Comparison of ENCODE assay signal across 16 mouse cellular contexts in the genomic region with DNA sequence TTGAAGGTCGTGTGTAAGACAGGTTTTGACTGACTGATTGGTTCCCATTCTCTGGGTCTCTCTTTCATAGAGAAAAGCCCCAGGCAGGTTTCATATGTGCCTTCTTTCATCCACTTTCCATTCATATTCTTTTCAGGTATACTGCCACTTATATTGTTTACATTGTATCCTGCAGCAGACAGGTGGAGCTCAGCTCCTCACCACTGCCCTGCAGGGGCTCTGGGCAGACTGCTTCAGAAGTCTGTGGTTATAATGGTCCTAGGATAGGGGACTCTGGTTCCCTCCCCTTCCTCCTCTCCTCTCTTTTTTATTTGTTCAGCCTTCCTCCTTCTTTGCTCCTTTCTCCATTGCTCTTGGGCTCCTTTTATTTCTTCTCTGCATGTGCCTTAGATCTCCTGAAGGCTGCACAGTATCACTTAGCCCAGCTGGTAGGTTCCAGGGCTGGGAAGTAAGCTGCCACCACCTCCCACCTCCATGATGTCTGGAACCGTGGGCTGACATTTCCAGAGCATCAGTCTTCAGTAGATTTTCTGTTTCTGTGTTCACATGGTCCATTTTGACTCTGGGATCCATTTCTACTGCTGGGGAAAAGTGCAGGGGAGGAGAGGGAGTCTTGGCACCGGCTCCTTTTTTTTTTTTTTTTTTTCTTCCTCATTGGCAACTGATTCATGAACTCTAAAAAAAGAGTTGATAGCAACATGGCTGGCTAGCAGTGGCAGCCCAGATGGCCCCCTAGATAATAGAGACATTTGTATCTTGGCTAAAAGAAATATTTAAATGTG. TPM values are rescaled to one million over a fixed set of nuclear protein-coding genes. Genes with fewer than 3 reads are reported as not detected.
DNase-seq lines count a peak whose midpoint lies in the region; ATAC-seq lines count a peak whose summit lies in the region.
"Had no signal": no experiment of that assay in that cellular context is flagged by ENCODE, and none has a peak within 500 bp of the region (broad histone marks: within the 10 kb centered on the region; RNA-seq: fewer than 3 reads in every experiment).

No protein-coding gene starts in this region.

- no peak for ATAC-seq in forebrain, embryonic 11.5 days (replicated peaks; ENCODE audit: low FRiP score)
- ATAC-seq in midbrain, embryonic 16.5 days, result peak; percentile 54; the same call in 1 of the 2 replicates
- ATAC-seq: lung, postnatal 0 days had no signal

- no peak overlapping the region for H3K4me3 ChIP-seq in forebrain, embryonic 10.5 days
- H3K4me3 ChIP-seq in forebrain, embryonic 11.5 days (ENCODE audit: low read depth, low read length), result no peak overlapping the region
- no peak overlapping the region for H3K4me3 ChIP-seq in midbrain, embryonic 16.5 days (ENCODE audit: low read depth, low read length)
- no peak overlapping the region for H3K4me3 ChIP-seq in midbrain, embryonic 10.5 days
- H3K4me3 ChIP-seq: embryonic facial prominence, embryonic 15.5 days; hindbrain, embryonic 13.5 days had no signal

- no peaks in the 10 kb centered on the region for H3K9me3 ChIP-seq in forebrain, embryonic 10.5 days
- no peaks in the 10 kb centered on the region for H3K9me3 ChIP-seq in forebrain, embryonic 11.5 days (ENCODE audit: control insufficient read depth, low read length)
- H3K9me3 ChIP-seq in midbrain, embryonic 16.5 days (replicated peaks; ENCODE audit: control insufficient read depth, low read length, poor library complexity, severe bottlenecking), result no peaks in the 10 kb centered on the region
- no peaks in the 10 kb centered on the region for H3K9me3 ChIP-seq in midbrain, embryonic 10.5 days (replicated peaks)
- H3K9me3 ChIP-seq: embryonic facial prominence, embryonic 15.5 days; hindbrain, embryonic 13.5 days had no signal

- 41% methylated on average over 3 of the region's 3 CpGs for WGBS in forebrain, embryonic 10.5 days
- 45% methylated on average over 3 of the region's 3 CpGs for WGBS in forebrain, embryonic 11.5 days
- WGBS in midbrain, embryonic 16.5 days, result 32% methylated on average over 3 of the region's 3 CpGs
- 48% methylated on average over 3 of the region's 3 CpGs for WGBS in midbrain, embryonic 10.5 days

- no peaks in the 10 kb centered on the region for H3K36me3 ChIP-seq in forebrain, embryonic 10.5 days (replicated peaks)
- no peaks in the 10 kb centered on the region for H3K36me3 ChIP-seq in forebrain, embryonic 11.5 days (ENCODE audit: control insufficient read depth, insufficient read depth, low read length)
- no peaks in the 10 kb centered on the region for H3K36me3 ChIP-seq in midbrain, embryonic 16.5 days (ENCODE audit: control insufficient read depth, insufficient read depth, low read length)
- no peaks in the 10 kb centered on the region for H3K36me3 ChIP-seq in midbrain, embryonic 10.5 days
- H3K36me3 ChIP-seq: embryonic facial prominence, embryonic 15.5 days; hindbrain, embryonic 13.5 days had no signal

- H3K9ac ChIP-seq in forebrain, embryonic 11.5 days (ENCODE audit: low read length), result no peak overlapping the region
- no peak overlapping the region for H3K9ac ChIP-seq in midbrain, embryonic 16.5 days (ENCODE audit: low read depth, low read length)
- H3K9ac ChIP-seq: embryonic facial prominence, embryonic 15.5 days; hindbrain, embryonic 13.5 days had no signal

- peaks cover 26% of the 10 kb centered on the region for H3K4me1 ChIP-seq in forebrain, embryonic 10.5 days
- H3K4me1 ChIP-seq in forebrain, embryonic 11.5 days (replicated peaks; ENCODE audit: control insufficient read depth, insufficient read depth, low read length), result peaks cover 4% of the 10 kb centered on the region; the same call in 1 of the 2 replicates
- H3K4me1 ChIP-seq in midbrain, embryonic 16.5 days (ENCODE audit: control insufficient read depth, insufficient read depth, low read length), result peaks cover 12% of the 10 kb centered on the region
- H3K4me1 ChIP-seq in midbrain, embryonic 10.5 days, result peaks cover 12% of the 10 kb centered on the region

- DNase-seq in forebrain, embryonic 10.5 days (ENCODE audit: extremely low spot score, low spot score), result no peak
- no peak for DNase-seq in forebrain, embryonic 11.5 days (ENCODE audit: low spot score)
- DNase-seq in midbrain, embryonic 10.5 days (ENCODE audit: low spot score), result no peak
- DNase-seq in layer of hippocampus, adult 8-10 months (ENCODE audit: low spot score in 2 of 2), result peak; percentile 66 to 76
- peak; percentile 68 for DNase-seq in right cerebral cortex, postnatal 25 days
- DNase-seq in cerebellum, postnatal 36 days, result no peak
- no peak for DNase-seq in neural tube, embryonic 10.5 days (ENCODE audit: extremely low spot score, low spot score)
- DNase-seq: adrenal gland, adult 8-10 months; kidney, adult 11 months; liver had no signal

- H3K27me3 ChIP-seq in forebrain, embryonic 10.5 days (ENCODE audit: poor library complexity, severe bottlenecking), result no peaks in the 10 kb centered on the region
- no peaks in the 10 kb centered on the region for H3K27me3 ChIP-seq in forebrain, embryonic 11.5 days (ENCODE audit: control insufficient read depth, insufficient read depth, low read length)
- H3K27me3 ChIP-seq in midbrain, embryonic 16.5 days (ENCODE audit: control insufficient read depth, insufficient read depth, low read depth, low read length), result no peaks in the 10 kb centered on the region
- no peaks in the 10 kb centered on the region for H3K27me3 ChIP-seq in midbrain, embryonic 10.5 days (ENCODE audit: low read depth, poor library complexity, severe bottlenecking)
- H3K27me3 ChIP-seq: embryonic facial prominence, embryonic 15.5 days; hindbrain, embryonic 13.5 days had no signal

- H3K4me2 ChIP-seq in forebrain, embryonic 11.5 days (ENCODE audit: low read depth, low read length, severe bottlenecking), result no peak overlapping the region
- H3K4me2 ChIP-seq in midbrain, embryonic 16.5 days (ENCODE audit: low read length), result no peak overlapping the region
- H3K4me2 ChIP-seq: embryonic facial prominence, embryonic 15.5 days; hindbrain, embryonic 13.5 days had no signal

- H3K27ac ChIP-seq in forebrain, embryonic 10.5 days, result 0 out of 2 replicates have a peak overlapping the region, but pooled peaks have one; percentile 40
- no peak overlapping the region for H3K27ac ChIP-seq in forebrain, embryonic 11.5 days (ENCODE audit: low read depth, low read length)
- no peak overlapping the region for H3K27ac ChIP-seq in midbrain, embryonic 16.5 days (ENCODE audit: low read length)
- H3K27ac ChIP-seq in midbrain, embryonic 10.5 days (replicated peaks), result no peak overlapping the region
- H3K27ac ChIP-seq: embryonic facial prominence, embryonic 15.5 days; hindbrain, embryonic 13.5 days had no signal

RNA-seq across cellular contexts. Expression of a gene that starts 16.6 kb away (rescaled TPM):
- 0.95 and 1.3 TPM in 2 replicates for polyA plus RNA-seq in forebrain, embryonic 10.5 days (2016; fragmentation: Nextera tagmentation; extraction: Ambion mirVana)
- 1.9 and 3.5 TPM in 2 replicates for polyA plus RNA-seq in forebrain, embryonic 11.5 days (2014; fragmentation: Nextera tagmentation; extraction: Ambion mirVana)
- 11.3 and 11.4 TPM in 2 replicates for polyA plus RNA-seq in midbrain, embryonic 16.5 days (2015; fragmentation: Nextera tagmentation; extraction: Ambion mirVana)
- polyA plus RNA-seq in midbrain, embryonic 10.5 days (2016; fragmentation: Nextera tagmentation; extraction: Ambion mirVana), result 0.60 and 1.1 TPM in 2 replicates
- 10 to 100 TPM; 53.8 to 68.4 (median 59.4) TPM for total RNA-seq in layer of hippocampus, adult 8-10 months (2022)
- total RNA-seq: granulocyte monocyte progenitor cell, adult 5-6 weeks had no signal
- polyA plus RNA-seq: heart, embryonic 16.5 days had no signal

Comparison
In these comparisons a context has a peak if more than half of its experiments do, and no peak if none do; other contexts are left out.
1. DNase-seq: peak in layer of hippocampus, adult 8-10 months (2 of 2) and right cerebral cortex, postnatal 25 days (single experiment); none in forebrain, embryonic 10.5 days (single experiment), forebrain, embryonic 11.5 days (single experiment), midbrain, embryonic 10.5 days (single experiment), cerebellum, postnatal 36 days (0 of 2) and neural tube, embryonic 10.5 days (single experiment).